Mouse (Mus musculus) G1E (cell line): Measurements from ENCODE around the gene Tas1r1. TPM values are rescaled to one million over a fixed set of nuclear protein-coding genes. Genes with fewer than 3 reads are reported as not detected.

Experiments
- ATAC-seq: 2 replicates; pipeline ENCODE4 v1.8.0; 2016; ENCODE audit warnings: mild to moderate bottlenecking; ENCODE audit not compliant: insufficient number of reproducible peaks, poor library complexity, low FRiP score, severe bottlenecking; ENCODE audit errors: extremely low read depth
- DNase-seq: peaks from one replicate; pipeline ENCODE4 v3.0.0; 2012; ENCODE audit warnings: low spot score
- H3K27me3 ChIP-seq: 2 replicates; pipeline ENCODE4 v1.6.1; 2012; ENCODE audit warnings: mild to moderate bottlenecking, low read length, inconsistent platforms; ENCODE audit not compliant: insufficient read depth
- H3K36me3 ChIP-seq: replicated peaks from 2 replicates; pipeline ENCODE3; 2012; ENCODE audit warnings: mild to moderate bottlenecking, inconsistent platforms
- H3K4me1 ChIP-seq: 2 replicates; pipeline ENCODE4 v1.6.1; 2012; ENCODE audit warnings: low read depth, low read length, inconsistent platforms, mixed read lengths; ENCODE audit not compliant: insufficient read depth
- H3K4me3 ChIP-seq: 2 replicates; pipeline ENCODE4 v1.5.1; 2012; ENCODE audit warnings: low read depth, mild to moderate bottlenecking, inconsistent platforms, low read length, moderate library complexity, mixed read lengths
- H3K9me3 ChIP-seq: replicated peaks from 2 replicates; pipeline ENCODE4 v1.6.1; 2012; ENCODE audit warnings: inconsistent platforms
- CTCF ChIP-seq: IDR thresholded peaks from 2 replicates; pipeline ENCODE4 v1.5.1; 2012; ENCODE audit warnings: low read depth, low read length, inconsistent platforms, mixed read lengths
- GATA1 ChIP-seq: IDR thresholded peaks from 2 replicates; pipeline ENCODE4 v1.6.1; 2012; ENCODE audit warnings: borderline replicate concordance, low read length, inconsistent platforms, mixed read lengths
- GATA2 ChIP-seq: IDR thresholded peaks from 2 replicates; pipeline ENCODE4 v1.6.1; 2012; ENCODE audit warnings: low read depth, low read length, inconsistent platforms, borderline replicate concordance
- POLR2AphosphoS5 ChIP-seq: IDR thresholded peaks from 2 replicates; pipeline ENCODE4 v1.6.1; 2012; ENCODE audit warnings: low read depth, low read length, inconsistent platforms; ENCODE audit not compliant: insufficient replicate concordance
- TAL1 ChIP-seq: conservative IDR thresholded peaks from 2 replicates; pipeline ENCODE4 v1.6.1; 2012; ENCODE audit warnings: low read depth, low read length, inconsistent platforms, mixed read lengths
- polyA plus RNA-seq: library from polyadenylated mRNA; stranded (reverse); fragments of >175 nt; gene quantifications from 2 replicates; pipeline ENCODE4 v1.2.3, GENCODE M21; 2012
- total RNA-seq, 2 experiments: library from RNA; stranded (forward) in 1 of 2; stranded (reverse) in 1 of 2; fragments of 200-1000 nt in 1 of 2; fragments of >200 nt in 1 of 2; fragmentation: Nextera tagmentation in 1 of 2; gene quantifications; 2 replicates each; pipeline ENCODE4 v1.2.3; 2014 to 2017

Tas1r1 gene
- total and polyA plus RNA-seq, 3 experiments: 0.02 to 0.27 TPM; not detected in 1

- peaks cover 59% of the 10 kb centered on the region for H3K4me1 ChIP-seq
Measured at GRCm38 (mm10) chr4:152009076-152010051, 29.0 kb downstream of the Tas1r1 start.

GRCm38 (mm10) chr4:152008622-152009075, 29.7 kb downstream of the Tas1r1 start, which contains the start of gene Klhl21:
TSS of gene Klhl21 (plus strand) at chr4:152008803.
- DNase-seq (peak; percentile 87), ATAC-seq (peak; percentile 81)
- Histone ChIP-seq H3K27me3 (peaks cover 32% of the 10 kb centered on the region), H3K4me3 (peak within 1 kb of the TSS; percentile 95), H3K9me3 (no peaks in the 10 kb centered on the region), H3K36me3 (peaks cover 34% of the 10 kb centered on the region), H3K4me1 (peaks cover 59% of the 10 kb centered on the region)
- TF ChIP-seq POLR2AphosphoS5 (no peak), GATA1 (no peak), CTCF (no peak), GATA2 (no peak), TAL1 (no peak)

More at GRCm38 (mm10) chr4:152009076-152010051, 29.0 kb downstream of the Tas1r1 start:
- Histone ChIP-seq H3K4me3 (peak overlapping the region; percentile 95), H3K36me3 (peaks cover 41% of the 10 kb centered on the region), H3K9me3 (no peaks in the 10 kb centered on the region), H3K27me3 (peaks cover 31% of the 10 kb centered on the region)
- DNase-seq (peak; percentile 76), ATAC-seq (no peak)
- TF ChIP-seq GATA2 (no peak), GATA1 (no peak), POLR2AphosphoS5 (no peak), CTCF (no peak), TAL1 (no peak)

DNA sequence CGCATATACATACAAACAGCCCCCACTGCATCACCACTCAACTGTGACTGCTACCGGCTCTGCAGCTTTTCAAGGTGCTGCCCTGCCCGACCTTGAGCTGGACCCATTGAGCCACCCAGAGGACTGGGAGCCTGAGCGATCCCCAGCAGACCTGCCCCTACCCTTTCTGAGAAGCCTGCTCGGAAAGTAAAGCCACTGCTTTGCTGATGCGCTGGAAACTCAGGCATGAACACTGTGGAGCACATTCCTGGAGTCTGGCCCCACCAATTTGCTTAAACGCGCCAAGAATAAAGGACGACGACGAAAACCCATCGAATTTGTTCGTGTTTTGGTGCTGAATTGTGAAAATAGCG, 30.2 kb downstream of the Tas1r1 start:
- Histone ChIP-seq H3K9me3 (no peaks in the 10 kb centered on the region), H3K4me1 (peaks cover 55% of the 10 kb centered on the region), H3K36me3 (peaks cover 28% of the 10 kb centered on the region), H3K4me3 (peak overlapping the region; percentile 95), H3K27me3 (peaks cover 32% of the 10 kb centered on the region)
- no peak for DNase-seq
- ATAC-seq: no peak
- no peak for TF ChIP-seq GATA2
- no peak for TF ChIP-seq GATA1
- TF ChIP-seq CTCF: no peak
- TF ChIP-seq POLR2AphosphoS5: no peak
- no peak for TF ChIP-seq TAL1

DNA sequence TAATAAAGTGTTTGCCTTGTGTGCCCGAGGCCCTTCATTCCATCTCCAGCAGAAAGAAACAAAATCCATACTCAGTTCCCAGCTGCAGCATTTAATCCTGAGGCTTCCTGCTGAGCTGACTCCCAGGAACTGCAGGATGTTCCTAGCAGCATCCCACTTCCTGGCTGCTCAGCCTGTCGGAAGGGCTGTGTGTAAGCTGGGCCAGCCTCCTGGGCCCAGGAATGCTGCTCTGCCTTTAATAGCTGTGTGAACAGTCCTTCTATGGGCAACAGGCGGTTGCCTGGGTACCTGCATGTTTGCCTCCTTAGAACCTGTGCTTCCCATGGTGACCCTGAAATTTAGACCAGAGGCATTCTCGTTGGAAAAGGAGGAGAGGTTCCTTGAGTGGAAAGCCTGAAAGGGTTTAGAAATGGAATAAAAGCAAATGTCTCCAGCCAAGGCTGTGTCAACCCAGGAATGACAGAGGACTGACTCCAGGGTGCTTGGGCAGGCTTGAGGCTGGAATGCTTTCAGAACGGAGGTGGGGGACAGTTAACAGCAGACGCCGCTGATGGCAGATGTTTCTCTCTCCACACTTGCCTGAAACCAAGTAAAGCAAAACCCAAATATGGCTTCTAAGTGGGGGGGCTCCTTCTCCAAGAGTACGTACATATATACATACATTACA, 30.8 kb downstream of the Tas1r1 start:
- no peaks in the 10 kb centered on the region for H3K9me3 ChIP-seq
- peaks cover 23% of the 10 kb centered on the region for H3K36me3 ChIP-seq
- ATAC-seq: no peak
- TF ChIP-seq POLR2AphosphoS5 (no peak), CTCF (no peak), GATA1 (no peak), GATA2 (no peak), TAL1 (no peak)
- peaks cover 50% of the 10 kb centered on the region for H3K4me1 ChIP-seq
- peaks cover 37% of the 10 kb centered on the region for H3K27me3 ChIP-seq
- peak overlapping the region; percentile 95; the same call in 1 of the 2 replicates for H3K4me3 ChIP-seq
- DNase-seq: no peak

GRCm38 (mm10) chr4:152006812-152007211, 31.6 kb downstream of the Tas1r1 start:
- Histone ChIP-seq H3K4me1 (peaks cover 43% of the 10 kb centered on the region), H3K4me3 (no peak overlapping the region), H3K36me3 (peaks cover 15% of the 10 kb centered on the region), H3K9me3 (no peaks in the 10 kb centered on the region), H3K27me3 (peaks cover 45% of the 10 kb centered on the region)
- DNase-seq (no peak), ATAC-seq (no peak)
- TF ChIP-seq CTCF: no peak
- no peak for TF ChIP-seq POLR2AphosphoS5
- no peak for TF ChIP-seq GATA2
- TF ChIP-seq TAL1: no peak
- no peak for TF ChIP-seq GATA1
